Mouse (Mus musculus) gastrocnemius, postnatal 25 days (tissue): Measurements from ENCODE around the gene Synrg. TPM values are rescaled to one million over a fixed set of nuclear protein-coding genes. Genes with fewer than 3 reads are reported as not detected.

Experiments
- DNase-seq: peaks from one replicate; pipeline ENCODE4 v3.0.0; 2022
- total RNA-seq, 2 experiments: library from RNA; stranded (reverse); gene quantifications; 1 replicate in 1 of 2; 2 replicates in 1 of 2; pipeline ENCODE4 v1.2.3; 2021

Gene Synrg
- total RNA-seq, 2 experiments from 2014 or later: 30.5 to 32.3 TPM

- no peak for DNase-seq
Observed at GRCm38 (mm10) chr11:83981338-83981737, 17.1 kb downstream of the Synrg start.

DNA sequence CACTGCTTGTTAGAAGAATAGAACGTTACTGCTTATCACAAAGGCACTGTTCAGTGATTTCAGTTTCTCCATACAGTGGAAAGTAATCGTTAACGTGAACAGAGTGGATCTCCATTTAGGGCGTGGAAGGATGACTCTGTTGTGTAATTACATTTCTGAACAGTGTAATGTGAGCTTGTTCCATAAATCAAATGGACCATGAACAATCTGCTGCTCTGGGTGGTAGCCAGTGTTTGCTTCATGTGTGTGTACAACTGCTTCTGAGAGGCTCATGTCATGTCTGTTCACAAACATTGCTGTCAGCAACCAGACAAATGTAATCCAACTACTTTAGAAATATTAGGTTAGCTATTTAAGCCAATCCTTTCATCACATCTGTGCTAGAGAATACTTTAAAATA is 27.5 kb downstream of the Synrg start:
- DNase-seq: no peak

DNA sequence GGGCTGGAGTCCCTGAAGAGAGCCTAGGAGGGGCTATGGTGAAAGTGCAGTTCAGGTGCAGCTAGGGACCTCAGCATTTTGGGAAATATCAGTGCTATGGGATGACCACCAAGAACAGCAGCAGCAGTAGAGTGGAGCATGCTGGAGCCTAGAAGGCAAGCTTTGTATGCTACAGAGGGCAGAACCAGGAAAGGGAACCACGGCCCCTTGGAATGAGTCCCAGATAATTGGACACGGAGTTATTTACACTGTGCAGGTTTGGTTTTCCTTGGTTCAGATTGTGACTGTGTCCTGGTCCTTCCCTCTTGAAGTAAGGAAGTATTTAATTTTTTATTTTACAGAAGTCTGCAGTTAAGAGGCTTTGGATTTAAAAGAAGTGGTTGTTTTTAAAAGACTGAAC is 29.2 kb downstream of the Synrg start:
- DNase-seq: no peak

DNA sequence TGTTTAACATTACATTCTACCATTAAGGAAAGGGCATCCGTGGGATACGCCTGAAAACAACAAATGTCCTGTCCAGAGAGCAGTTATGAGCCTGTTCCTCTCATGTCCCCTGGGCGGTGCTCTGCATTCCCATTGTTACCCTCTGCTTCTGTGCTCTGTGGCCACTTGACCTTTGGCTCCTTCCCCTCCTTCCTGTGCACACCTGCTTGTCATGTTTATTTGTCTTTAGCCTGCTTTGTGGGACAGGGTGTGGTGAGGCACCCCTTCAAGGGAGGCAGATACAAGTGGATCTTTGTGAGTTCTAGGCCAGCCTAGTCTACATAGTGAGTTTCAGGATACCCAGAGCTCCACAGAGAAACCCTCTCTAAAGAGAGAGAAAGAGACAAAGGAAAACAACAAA is 30.3 kb downstream of the Synrg start:
- DNase-seq: no peak

DNA sequence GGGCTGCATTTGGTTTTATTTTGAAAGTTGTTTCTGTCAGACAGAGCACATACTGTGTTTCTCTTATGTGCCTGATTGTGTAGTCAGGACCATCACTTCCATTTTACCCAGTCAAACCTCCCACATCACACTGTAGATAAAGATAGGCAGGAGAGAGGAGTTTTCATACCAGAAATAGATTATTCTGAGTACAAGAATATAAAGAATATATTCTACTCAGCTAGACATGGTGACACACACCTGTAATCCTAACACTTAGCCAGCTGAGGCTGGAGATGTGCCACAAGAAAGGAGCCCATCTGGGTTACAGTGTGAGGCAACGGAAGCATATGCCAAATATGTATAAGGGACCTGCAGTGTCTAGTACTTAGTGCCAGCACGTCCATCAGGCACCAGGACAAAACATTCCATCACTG is 31.3 kb downstream of the Synrg start:
- no peak for DNase-seq

DNA sequence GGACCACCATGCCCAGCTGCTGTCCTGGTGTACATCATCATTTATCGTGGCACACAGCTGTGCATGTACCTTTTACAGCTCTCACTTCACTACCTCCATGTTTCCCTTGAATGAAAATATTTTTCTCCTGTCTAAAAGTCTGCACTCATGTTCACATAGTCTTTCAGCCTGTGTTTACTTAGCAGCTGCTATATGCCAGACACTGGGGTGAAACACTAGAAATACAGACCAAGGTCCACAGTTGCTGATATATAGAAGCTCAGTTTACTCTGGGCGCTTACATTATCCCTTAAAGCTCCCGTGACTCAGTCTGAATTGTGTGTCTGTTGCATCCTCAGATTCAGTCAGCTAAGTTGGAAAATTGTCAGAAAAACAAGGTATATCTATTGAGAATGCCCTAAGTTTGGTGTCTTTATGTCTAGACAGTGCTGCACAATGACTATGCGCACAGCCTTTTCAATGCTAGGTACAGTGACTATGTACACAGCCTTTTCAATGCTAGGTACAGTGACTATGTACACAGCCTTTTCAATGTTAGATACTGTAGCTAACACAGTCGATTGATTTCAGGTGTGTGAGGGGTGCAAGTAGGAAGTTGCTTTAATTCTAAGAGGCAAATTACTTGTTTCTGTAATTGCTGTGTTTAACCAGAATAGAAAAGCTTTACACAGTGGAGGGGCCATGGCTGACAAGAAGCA is 33.1 kb downstream of the Synrg start:
- DNase-seq: no peak

- DNase-seq: no peak
Observed at GRCm38 (mm10) chr11:83998993-83999392, 34.8 kb downstream of the Synrg start.

DNA sequence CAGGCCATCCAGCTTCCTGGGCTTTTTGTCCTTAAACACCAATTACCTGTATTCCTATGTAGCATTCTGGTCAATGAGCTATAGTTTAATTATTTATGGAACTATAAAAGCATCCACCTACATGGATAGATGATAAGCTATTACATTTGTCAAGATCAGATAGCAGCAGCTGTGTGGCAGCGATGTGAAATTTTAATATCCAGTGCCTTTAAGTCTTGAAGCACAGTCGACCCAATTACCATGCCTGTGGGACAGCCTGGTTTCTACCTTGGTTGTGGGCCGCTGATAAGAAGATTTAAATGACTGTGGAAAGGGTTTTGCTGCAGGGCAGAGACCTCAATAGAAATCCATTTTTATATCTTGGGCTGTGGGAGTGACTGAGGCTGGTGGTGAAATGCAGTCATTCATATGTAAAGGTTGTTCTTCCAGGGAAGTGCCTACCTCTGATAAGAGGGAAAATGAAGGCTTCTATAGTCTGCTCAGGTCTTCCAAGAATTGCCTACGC is 35.2 kb downstream of the Synrg start:
- no peak for DNase-seq

- no peak for DNase-seq
Observed at GRCm38 (mm10) chr11:84001257-84001656, 37.0 kb downstream of the Synrg start.

DNA sequence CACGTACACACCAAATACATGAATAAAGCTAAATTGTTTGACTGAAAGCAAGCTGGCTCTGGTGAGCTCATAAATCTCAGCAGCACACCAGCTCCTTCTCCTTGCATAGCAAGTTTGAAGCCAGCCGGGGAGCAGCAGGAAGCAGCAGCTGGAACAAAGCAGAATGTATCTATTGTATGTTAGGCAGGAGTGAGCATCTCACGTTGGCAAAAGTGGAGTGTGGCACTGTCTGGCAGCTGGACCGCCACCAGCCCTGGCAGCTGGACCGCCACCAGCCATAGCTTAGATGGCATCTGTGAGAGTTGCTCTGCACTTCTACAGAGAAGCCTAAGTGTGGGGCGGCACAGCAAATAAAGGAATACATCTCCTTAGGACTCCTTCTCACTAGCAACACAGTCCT is 39.8 kb downstream of the Synrg start:
- DNase-seq: no peak

DNA sequence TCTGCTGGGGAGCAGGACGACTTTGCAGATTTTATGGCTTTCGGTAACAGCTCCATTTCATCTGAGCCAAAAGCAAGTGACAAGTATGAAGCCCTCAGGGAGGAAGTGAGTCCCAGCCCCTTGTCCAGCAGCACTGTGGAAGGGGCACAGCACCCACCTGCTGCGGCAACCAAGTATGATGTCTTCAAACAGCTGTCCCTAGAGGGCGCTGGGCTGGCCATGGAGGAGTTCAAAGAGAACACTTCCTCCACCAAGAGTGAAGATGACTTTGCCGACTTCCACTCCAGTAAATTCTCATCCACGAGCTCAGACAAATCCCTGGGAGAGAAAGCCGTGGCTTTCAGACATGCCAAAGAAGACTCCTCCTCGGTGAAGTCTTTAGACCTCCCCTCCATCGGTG is 44.8 kb downstream of the Synrg start:
- DNase-seq: no peak

- no peak for DNase-seq
Observed at GRCm38 (mm10) chr11:84010411-84010810, 46.2 kb downstream of the Synrg start.

DNA sequence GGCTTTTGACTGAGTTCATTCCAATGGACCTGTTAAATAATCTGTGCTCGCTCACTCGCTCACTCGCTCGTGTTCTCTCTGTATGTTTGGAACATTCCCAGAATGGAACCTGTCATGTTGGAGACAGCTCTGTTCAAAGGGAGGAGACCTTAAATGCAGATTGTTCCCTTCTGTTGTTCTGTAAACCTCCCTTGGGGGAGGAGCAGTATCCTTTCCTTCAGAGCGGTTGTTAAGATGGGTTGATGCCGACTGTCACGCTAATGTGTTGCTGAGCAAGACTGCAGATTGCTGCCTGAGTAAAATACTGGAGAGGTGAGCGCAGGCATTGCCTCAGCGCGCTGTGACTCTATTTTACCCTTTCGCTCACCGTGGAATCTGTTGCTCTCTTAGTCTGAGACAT is 46.8 kb downstream of the Synrg start:
- DNase-seq: no peak

- no peak for DNase-seq
Observed at GRCm38 (mm10) chr11:84011576-84011975, 47.3 kb downstream of the Synrg start.

- no peak for DNase-seq
Observed at GRCm38 (mm10) chr11:84013105-84013504, 48.9 kb downstream of the Synrg start.

GRCm38 (mm10) chr11:84016147-84016809 is 52.0 kb downstream of the Synrg start:
- DNase-seq: no peak

DNA sequence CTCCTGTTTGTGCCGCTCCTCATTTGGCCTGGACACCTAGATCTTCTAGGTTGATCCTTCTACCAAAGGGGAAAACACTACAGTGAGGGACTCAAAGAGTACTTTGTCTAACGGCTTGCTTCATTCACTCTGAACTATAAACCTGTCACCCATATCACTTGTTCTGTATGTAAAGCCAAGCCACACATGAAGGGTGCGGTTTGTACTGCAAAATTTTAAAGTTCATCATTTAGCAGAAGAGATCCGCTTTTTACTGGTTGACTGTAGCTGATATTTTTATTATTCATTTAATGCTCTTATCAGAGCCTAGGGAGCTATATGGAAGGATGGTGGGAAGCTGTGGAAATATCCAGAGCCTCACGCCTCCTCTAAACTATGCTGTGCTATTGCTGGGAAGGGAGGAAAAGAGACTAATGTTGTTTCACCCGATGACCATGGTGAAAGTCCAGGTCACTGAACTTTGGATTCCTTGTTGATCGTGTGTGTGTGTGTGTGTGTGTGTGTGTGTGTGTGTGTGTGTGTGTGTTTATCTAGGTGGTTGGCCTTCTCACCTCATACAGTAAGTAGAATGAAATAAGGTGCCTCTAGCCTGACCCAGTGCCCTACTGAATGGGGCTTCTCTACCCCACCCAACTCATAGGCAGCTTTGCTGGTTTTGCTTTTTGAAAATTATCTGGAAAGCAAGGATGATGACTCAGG is 52.7 kb downstream of the Synrg start:
- no peak for DNase-seq

- no peak for DNase-seq
Observed at GRCm38 (mm10) chr11:84027231-84027630, 63.0 kb downstream of the Synrg start.

- DNase-seq: peak; percentile 26
Observed at GRCm38 (mm10) chr11:84028271-84029028, 64.2 kb downstream of the Synrg start.

DNA sequence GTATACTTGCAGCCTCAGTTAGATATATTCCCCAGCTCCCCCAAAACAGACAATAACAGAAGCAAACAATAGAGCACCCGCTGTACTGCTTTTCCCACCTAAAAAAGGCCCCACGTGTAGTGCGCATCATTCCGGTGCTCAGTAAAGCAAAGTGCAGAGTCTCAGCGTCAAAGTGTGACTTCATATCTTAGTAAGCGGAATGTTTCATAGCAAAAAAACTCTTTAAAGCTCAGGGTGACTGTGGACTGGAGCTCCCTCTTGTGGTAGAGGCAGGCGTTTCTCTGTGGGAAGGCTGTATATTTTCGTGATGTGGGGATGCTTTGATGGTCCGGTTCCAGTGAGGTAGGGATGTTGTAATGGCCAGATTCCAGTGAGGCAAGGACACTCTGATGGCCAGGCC is 67.7 kb downstream of the Synrg start:
- DNase-seq: no peak

- no peak for DNase-seq
Observed at GRCm38 (mm10) chr11:84032559-84032958, 68.3 kb downstream of the Synrg start.

- no peak for DNase-seq
Observed at GRCm38 (mm10) chr11:84033671-84034070, 69.4 kb downstream of the Synrg start.

DNA sequence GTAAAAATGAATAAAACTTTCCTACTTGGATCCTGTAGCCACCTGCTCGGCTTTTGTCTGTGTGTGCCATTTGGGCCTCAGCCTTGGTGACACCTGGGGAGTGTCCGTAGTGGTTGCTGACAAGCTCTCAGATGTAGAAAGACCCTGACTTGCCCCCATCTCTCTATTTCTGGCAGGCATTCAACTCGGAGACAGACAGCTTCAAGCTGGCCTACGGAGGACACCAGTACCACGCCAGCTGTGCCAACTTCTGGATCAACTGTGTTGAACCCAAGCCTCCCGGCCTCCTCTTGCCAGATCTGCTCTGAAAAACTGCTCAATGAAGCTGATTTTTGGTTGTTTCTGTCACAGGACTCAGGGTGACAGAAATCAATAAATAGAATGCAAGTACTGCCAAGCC is 76.4 kb downstream of the Synrg start:
- DNase-seq: no peak
